Mouse (Mus musculus): ENCODE results near the gene Trpc4. TPM values are rescaled to one million over a fixed set of nuclear protein-coding genes. Genes with fewer than 3 reads are reported as not detected.

Trpc4 gene
- total and polyA plus RNA-seq, 3 experiments = not detected

GRCm38 (mm10) chr3:54238891-54239290 lies 83.1 kb downstream of the Trpc4 start:
- Histone ChIP-seq H3K4me1 (ENCODE audit: control insufficient read depth in 1 of 2, insufficient read depth in 2 of 2) (no peaks in the 10 kb centered on the region), H3K27me3 (replicated peaks) (no peaks in the 10 kb centered on the region), H3K9ac (ENCODE audit: insufficient read depth, low read depth) (no peak overlapping the region), H3K79me2 (replicated peaks; ENCODE audit: control insufficient read depth, extremely low read depth, insufficient read depth, poor library complexity, severe bottlenecking) (no peaks in the 10 kb centered on the region), H3K4me3 (replicated peaks in 1 of 3; ENCODE audit: low read depth in 2 of 3, low read length in 2 of 3, poor library complexity in 1 of 3) (no peak overlapping the region), H3K36me3 (replicated peaks in 1 of 2; ENCODE audit: control insufficient read depth in 1 of 2, insufficient read depth in 1 of 2, low read length in 1 of 2) (no peaks in the 10 kb centered on the region), H3K27ac (ENCODE audit: insufficient read depth, low read depth) (no peak overlapping the region), H3K9me3 (replicated peaks; ENCODE audit: low read length) (no peaks in the 10 kb centered on the region), H3K4me2 (ENCODE audit: insufficient read depth, low read depth, poor library complexity, severe bottlenecking) (no peak overlapping the region)
- DNase-seq (ENCODE audit: extremely low read depth) = no peak
- in situ Hi-C loops (cut with MboI; ENCODE audit: low pct_ligation_motif_present, low pct_unique_long_range_greater_than_20kb, low sequenced_read_pairs) (no loop called here), dilution Hi-C loops (cut with MboI; ENCODE audit: extremely low pct_ligation_motif_present, extremely low pct_unique_long_range_greater_than_20kb, low sequenced_read_pairs) (no loop called here)
- no peak for TF ChIP-seq MAZ (IDR thresholded peaks at IDR 0.05; ENCODE audit: low read depth, low read length)
- TF ChIP-seq RAD21 (IDR thresholded peaks at IDR 0.05; ENCODE audit: low read depth, low read length) = no peak
- no peak for TF ChIP-seq ZKSCAN1 (IDR thresholded peaks at IDR 0.05; ENCODE audit: borderline replicate concordance, low read depth, low read length)
- TF ChIP-seq MXI1 (IDR thresholded peaks at IDR 0.05; ENCODE audit: low read depth, low read length) = no peak
- no peak for TF ChIP-seq PAX5 (IDR thresholded peaks at IDR 0.05; ENCODE audit: low read length)
- TF ChIP-seq GABPA (IDR thresholded peaks at IDR 0.05; ENCODE audit: insufficient replicate concordance, low read depth, low read length) = no peak
- no peak for TF ChIP-seq MEF2A (IDR thresholded peaks at IDR 0.05; ENCODE audit: borderline replicate concordance, low read depth, low read length)
- no peak for TF ChIP-seq SMC3 (IDR thresholded peaks at IDR 0.05; ENCODE audit: low read depth, low read length)
- TF ChIP-seq POLR2AphosphoS2 (IDR thresholded peaks at IDR 0.05; ENCODE audit: low read depth, low read length) = no peak
- no peak for TF ChIP-seq USF2 (conservative IDR thresholded peaks at IDR 0.05; ENCODE audit: low read depth, low read length)
- TF ChIP-seq JUN (IDR thresholded peaks at IDR 0.05; ENCODE audit: insufficient read depth, low read depth, low read length) = no peak
- no peak for TF ChIP-seq CHD2 (IDR thresholded peaks at IDR 0.05; ENCODE audit: low read length)
- no peak for TF ChIP-seq IRF4 (IDR thresholded peaks at IDR 0.05; ENCODE audit: low read depth, low read length)
- TF ChIP-seq UBTF (IDR thresholded peaks at IDR 0.05; ENCODE audit: low read depth, low read length) = no peak

- Histone ChIP-seq H3K4me1 (ENCODE audit: control insufficient read depth in 1 of 2, insufficient read depth in 2 of 2) (no peaks in the 10 kb centered on the region), H3K79me2 (replicated peaks; ENCODE audit: control insufficient read depth, extremely low read depth, insufficient read depth, poor library complexity, severe bottlenecking) (no peaks in the 10 kb centered on the region), H3K27me3 (replicated peaks) (no peaks in the 10 kb centered on the region), H3K9me3 (replicated peaks; ENCODE audit: low read length) (no peaks in the 10 kb centered on the region), H3K9ac (ENCODE audit: insufficient read depth, low read depth) (no peak overlapping the region), H3K4me2 (ENCODE audit: insufficient read depth, low read depth, poor library complexity, severe bottlenecking) (no peak overlapping the region), H3K4me3 (replicated peaks in 1 of 3; ENCODE audit: low read depth in 2 of 3, low read length in 2 of 3, poor library complexity in 1 of 3) (no peak overlapping the region), H3K36me3 (replicated peaks in 1 of 2; ENCODE audit: control insufficient read depth in 1 of 2, insufficient read depth in 1 of 2, low read length in 1 of 2) (no peaks in the 10 kb centered on the region), H3K27ac (ENCODE audit: insufficient read depth, low read depth) (no peak overlapping the region)
- in situ Hi-C loops (cut with MboI; ENCODE audit: low pct_ligation_motif_present, low pct_unique_long_range_greater_than_20kb, low sequenced_read_pairs) = no loop called here
- dilution Hi-C loops (cut with MboI; ENCODE audit: extremely low pct_ligation_motif_present, extremely low pct_unique_long_range_greater_than_20kb, low sequenced_read_pairs) = no loop called here
- no peak for DNase-seq (ENCODE audit: extremely low read depth)
- no peak for TF ChIP-seq NELFE (IDR thresholded peaks at IDR 0.05; ENCODE audit: low read depth, low read length)
- no peak for TF ChIP-seq RAD21 (IDR thresholded peaks at IDR 0.05; ENCODE audit: low read depth, low read length)
- TF ChIP-seq MEF2A (IDR thresholded peaks at IDR 0.05; ENCODE audit: borderline replicate concordance, low read depth, low read length) = no peak
- TF ChIP-seq MAZ (IDR thresholded peaks at IDR 0.05; ENCODE audit: low read depth, low read length) = no peak
- no peak for TF ChIP-seq USF2 (conservative IDR thresholded peaks at IDR 0.05; ENCODE audit: low read depth, low read length)
- no peak for TF ChIP-seq MAFK (IDR thresholded peaks at IDR 0.05; ENCODE audit: insufficient replicate concordance, low read length)
- TF ChIP-seq JUN (IDR thresholded peaks at IDR 0.05; ENCODE audit: insufficient read depth, low read depth, low read length) = no peak
- no peak for TF ChIP-seq ZNF384 (IDR thresholded peaks at IDR 0.05; ENCODE audit: low read depth, low read length)
- no peak for TF ChIP-seq JUND (conservative IDR thresholded peaks at IDR 0.05; ENCODE audit: low read depth, low read length)
- no peak for TF ChIP-seq CTCF (conservative IDR thresholded peaks at IDR 0.05 in 1 of 2, IDR thresholded peaks at IDR 0.05 in 1 of 2; ENCODE audit: low read depth in 2 of 2, low read length in 2 of 2)
- TF ChIP-seq CHD2 (IDR thresholded peaks at IDR 0.05; ENCODE audit: low read length) = no peak
- TF ChIP-seq USF1 (IDR thresholded peaks at IDR 0.05; ENCODE audit: low read depth, low read length) = no peak
- no peak for TF ChIP-seq PAX5 (IDR thresholded peaks at IDR 0.05; ENCODE audit: low read length)
- TF ChIP-seq MYC (IDR thresholded peaks at IDR 0.05; ENCODE audit: low read depth, low read length) = no peak
- TF ChIP-seq EP300 (IDR thresholded peaks at IDR 0.05; ENCODE audit: low read length) = no peak
- TF ChIP-seq SMC3 (IDR thresholded peaks at IDR 0.05; ENCODE audit: low read depth, low read length) = no peak
- no peak for TF ChIP-seq NRF1 (IDR thresholded peaks at IDR 0.05; ENCODE audit: low read depth, low read length)
These were observed 83.6 kb downstream of the Trpc4 start for GRCm38 (mm10) chr3:54239426-54239825.
